Mouse (Mus musculus) embryonic facial prominence, embryonic 11.5 days (tissue): ENCODE results near the gene Pex3. TPM values are rescaled to one million over a fixed set of nuclear protein-coding genes. Genes with fewer than 3 reads are reported as not detected.

Experiments
- ATAC-seq: fragments of 200-750 bp; cut with Nextera tagmentation; replicated peaks from 2 replicates; pipeline ENCODE4 v1.8.0; 2017; ENCODE audit warnings: low read depth; ENCODE audit not compliant: insufficient number of reproducible peaks, low FRiP score, low TSS enrichment
- DNase-seq: peaks from one replicate; pipeline ENCODE4 v3.0.0-alpha.2; 2015; ENCODE audit warnings: low spot score
- H3K27ac ChIP-seq: fragments of 300-500 bp; sonication (generic); replicated peaks from 2 replicates; pipeline ENCODE4 v1.5.1; 2014; ENCODE audit warnings: mild to moderate bottlenecking, low read depth, low read length, control low read depth
- H3K27me3 ChIP-seq: fragments of 300-500 bp; sonication (generic); 2 replicates; pipeline ENCODE4 v1.6.1; 2014; ENCODE audit warnings: mild to moderate bottlenecking, low read length, moderate library complexity, mixed read lengths; ENCODE audit not compliant: control insufficient read depth, insufficient read depth
- H3K36me3 ChIP-seq: fragments of 300-500 bp; sonication (generic); replicated peaks from 2 replicates; pipeline ENCODE4 v1.6.1; 2014; ENCODE audit warnings: low read depth, mild to moderate bottlenecking, low read length, moderate library complexity, mixed read lengths; ENCODE audit not compliant: control insufficient read depth, insufficient read depth
- H3K4me1 ChIP-seq: fragments of 300-500 bp; sonication (generic); 2 replicates; pipeline ENCODE4 v1.6.1; 2014; ENCODE audit warnings: low read length, mixed read lengths; ENCODE audit not compliant: control insufficient read depth, insufficient read depth
- H3K4me2 ChIP-seq: fragments of 300-500 bp; sonication (generic); 2 replicates; pipeline ENCODE4 v1.6.1; 2014; ENCODE audit warnings: low read depth, mild to moderate bottlenecking, control low read depth, low read length, moderate library complexity
- H3K4me3 ChIP-seq: fragments of 300-500 bp; sonication (generic); 2 replicates; pipeline ENCODE4 v1.5.1; 2014; ENCODE audit warnings: low read depth, low read length, control low read depth
- H3K9ac ChIP-seq: fragments of 300-500 bp; sonication (generic); replicated peaks from 2 replicates; pipeline ENCODE4 v1.6.1; 2014; ENCODE audit warnings: mild to moderate bottlenecking, control low read depth, low read length
- H3K9me3 ChIP-seq: fragments of 300-500 bp; sonication (generic); replicated peaks from 2 replicates; pipeline ENCODE4 v1.6.1; 2016; ENCODE audit warnings: mild to moderate bottlenecking, low read length, inconsistent platforms, mixed read lengths; ENCODE audit not compliant: control insufficient read depth
- WGBS: fragments of 180-500 bp; shearing (Covaris S2); extraction: QIAGEN DNeasy Blood & Tissue Kit; methylation state at CpG from one replicate; pipeline ENCODE4 v1.1.7; 2014; 5-methylcytosine and 5-hydroxymethylcytosine counted together
- polyA plus RNA-seq: library from polyadenylated mRNA; unstranded; fragments of >200 nt; fragmentation: Nextera tagmentation; extraction: Ambion mirVana; gene quantifications from 2 replicates; pipeline ENCODE4 v1.2.1, GENCODE M21; 2014

The Pex3 gene
- polyA plus RNA-seq, 1 experiment from 2014 or later = 28.4 TPM

DNA sequence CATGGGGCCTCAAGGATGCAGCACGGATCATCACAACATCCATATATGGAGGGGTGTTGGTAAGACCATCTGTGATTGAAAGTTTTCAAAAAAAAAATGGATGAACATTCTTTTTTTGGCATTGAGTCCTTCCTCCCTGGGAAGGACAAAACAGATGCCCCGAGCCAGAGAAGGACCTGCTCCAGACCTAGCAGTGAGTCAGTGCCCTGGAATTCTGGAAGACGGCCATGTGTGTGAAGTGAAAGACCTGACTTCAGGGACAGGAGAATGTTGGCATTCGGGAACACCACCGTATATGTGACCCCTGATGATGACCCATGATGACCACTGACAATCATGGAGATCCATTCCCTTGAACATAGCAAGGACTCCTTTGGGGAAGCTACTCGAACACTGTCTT lies 63.3 kb downstream of the Pex3 start:
- Histone ChIP-seq H3K27ac (no peak overlapping the region), H3K27me3 (no peaks in the 10 kb centered on the region), H3K4me2 (no peak overlapping the region), H3K9ac (no peak overlapping the region), H3K4me1 (no peaks in the 10 kb centered on the region), H3K9me3 (no peaks in the 10 kb centered on the region), H3K4me3 (no peak overlapping the region), H3K36me3 (no peaks in the 10 kb centered on the region)
- WGBS = 80% methylated on average over 6 of the region's 6 CpGs
- ATAC-seq (no peak), DNase-seq (no peak)

DNA sequence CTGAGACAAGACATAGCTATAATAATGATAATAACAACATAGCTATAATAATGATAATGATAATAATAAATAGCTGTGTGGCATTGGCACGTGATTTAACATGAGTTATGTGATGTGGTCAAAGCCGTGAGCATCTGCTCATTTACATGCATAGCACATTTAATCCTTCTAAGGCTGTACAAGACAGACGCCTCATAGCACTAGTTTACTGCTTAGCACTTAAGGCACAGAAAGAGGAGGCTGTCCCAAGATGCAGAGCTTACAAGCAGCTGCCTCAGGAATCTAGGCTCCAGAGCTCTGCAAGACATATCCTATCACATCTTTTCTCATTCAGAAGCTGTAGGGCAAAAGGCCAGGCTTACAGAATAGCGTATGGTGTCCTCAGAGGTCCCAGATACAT lies 67.0 kb downstream of the Pex3 start:
- 81% methylated on average over 4 of the region's 4 CpGs for WGBS
- no peak for ATAC-seq
- no peaks in the 10 kb centered on the region for H3K36me3 ChIP-seq

DNA sequence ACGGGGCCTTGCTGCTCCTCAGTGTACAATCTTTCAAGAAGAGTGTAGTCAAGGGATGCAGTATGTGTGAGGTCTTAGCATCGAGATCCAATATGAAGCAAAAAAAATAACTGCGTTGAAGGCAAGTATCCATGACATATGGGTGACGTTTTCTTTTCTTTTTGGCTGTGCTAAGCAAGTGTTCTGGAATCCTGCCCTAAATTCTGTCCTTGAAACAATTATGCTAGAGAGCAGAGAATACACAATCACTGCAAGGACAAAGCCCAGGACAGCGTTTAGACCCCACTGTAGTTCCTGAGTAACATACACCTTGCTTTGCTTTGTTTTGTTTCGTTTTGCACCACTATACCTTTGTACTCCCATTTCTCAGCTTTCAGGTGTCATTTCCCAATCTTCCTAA lies 73.6 kb downstream of the Pex3 start:
- DNase-seq = no peak
- WGBS = 83% methylated on average over 6 of the region's 6 CpGs
- Histone ChIP-seq H3K4me2 (no peak overlapping the region), H3K27ac (no peak overlapping the region), H3K4me3 (no peak overlapping the region), H3K9ac (no peak overlapping the region), H3K27me3 (peaks cover 4% of the 10 kb centered on the region; the same call in 1 of the 2 replicates), H3K36me3 (no peaks in the 10 kb centered on the region), H3K4me1 (no peaks in the 10 kb centered on the region; the same call in 1 of the 2 replicates), H3K9me3 (no peaks in the 10 kb centered on the region)
- ATAC-seq = no peak

More for the DNA sequence above, 67.0 kb downstream of the Pex3 start:
- no peak overlapping the region for H3K27ac ChIP-seq
- no peaks in the 10 kb centered on the region for H3K9me3 ChIP-seq
- H3K4me2 ChIP-seq = no peak overlapping the region
- H3K9ac ChIP-seq = no peak overlapping the region
- no peaks in the 10 kb centered on the region for H3K4me1 ChIP-seq
- no peak overlapping the region for H3K4me3 ChIP-seq
- DNase-seq = no peak
- H3K27me3 ChIP-seq = no peaks in the 10 kb centered on the region

DNA sequence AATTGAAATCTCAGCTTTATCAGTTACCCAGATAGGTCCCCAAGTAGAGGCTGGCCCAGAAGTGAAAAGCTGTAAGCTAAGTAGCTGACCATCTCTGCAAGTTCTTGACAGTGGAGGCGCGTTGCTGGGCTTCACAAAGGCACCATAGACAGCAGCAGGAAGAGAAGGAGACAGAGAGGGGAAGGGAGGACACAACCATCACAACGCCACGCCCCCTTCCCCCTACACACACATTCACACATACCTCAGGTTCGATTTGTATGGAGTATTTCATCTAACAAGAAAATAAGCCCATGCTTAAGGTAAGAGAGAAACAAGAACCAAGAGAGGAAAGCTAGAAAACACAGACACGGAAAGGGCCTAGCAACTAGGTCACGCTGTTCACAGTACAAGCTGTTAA lies 77.8 kb downstream of the Pex3 start:
- no peaks in the 10 kb centered on the region for H3K9me3 ChIP-seq
- H3K4me3 ChIP-seq = no peak overlapping the region
- H3K4me1 ChIP-seq = no peaks in the 10 kb centered on the region; the same call in 1 of the 2 replicates
- H3K4me2 ChIP-seq = no peak overlapping the region
- no peak overlapping the region for H3K9ac ChIP-seq
- H3K36me3 ChIP-seq = no peaks in the 10 kb centered on the region
- DNase-seq = no peak
- H3K27me3 ChIP-seq = peaks cover 9% of the 10 kb centered on the region; the same call in 1 of the 2 replicates
- no peak; the same call in 1 of the 2 replicates for ATAC-seq
- WGBS = 23% methylated on average over 7 of the region's 7 CpGs
- no peak overlapping the region for H3K27ac ChIP-seq

GRCm38 (mm10) chr10:13474568-13474955 lies 78.4 kb downstream of the Pex3 start:
- DNase-seq = no peak
- 4% methylated on average over 10 of the region's 10 CpGs for WGBS
- no peak; the same call in 1 of the 2 replicates for ATAC-seq
- peak overlapping the region; percentile 99 for H3K4me2 ChIP-seq
- no peaks in the 10 kb centered on the region for H3K9me3 ChIP-seq
- H3K36me3 ChIP-seq = no peaks in the 10 kb centered on the region
- H3K9ac ChIP-seq = peak overlapping the region; percentile 74
- peak overlapping the region; percentile 65 for H3K4me3 ChIP-seq
- no peak overlapping the region for H3K27ac ChIP-seq
- no peaks in the 10 kb centered on the region; the same call in 1 of the 2 replicates for H3K4me1 ChIP-seq
- peaks cover 9% of the 10 kb centered on the region; the same call in 1 of the 2 replicates for H3K27me3 ChIP-seq

Other genes with a start within 250 kb of the Pex3 start
- 24.0 and 24.5 TPM in 2 replicates for gene Phactr2, start 78.7 kb downstream of the Pex3 start, polyA plus RNA-seq
- gene Fuca2, start 53.6 kb downstream of the Pex3 start, polyA plus RNA-seq = 40.1 and 47.1 TPM in 2 replicates
- 4.7 and 4.8 TPM in 2 replicates for gene Adat2, start 248 bp downstream of the Pex3 start, polyA plus RNA-seq